Mouse (Mus musculus) ES-E14 (cell line): Measurements from ENCODE around the gene Setd3.

Experiments
- CHD2 ChIP-seq: IDR thresholded peaks from 2 replicates; pipeline ENCODE4 v1.6.1; 2014; ENCODE audit warnings: mild to moderate bottlenecking, low read depth, low read length, inconsistent platforms
- MAFK ChIP-seq: IDR thresholded peaks from 2 replicates; pipeline ENCODE4 v1.6.1; 2014; ENCODE audit warnings: mild to moderate bottlenecking, low read depth, low read length, inconsistent platforms; ENCODE audit not compliant: insufficient read depth

DNA sequence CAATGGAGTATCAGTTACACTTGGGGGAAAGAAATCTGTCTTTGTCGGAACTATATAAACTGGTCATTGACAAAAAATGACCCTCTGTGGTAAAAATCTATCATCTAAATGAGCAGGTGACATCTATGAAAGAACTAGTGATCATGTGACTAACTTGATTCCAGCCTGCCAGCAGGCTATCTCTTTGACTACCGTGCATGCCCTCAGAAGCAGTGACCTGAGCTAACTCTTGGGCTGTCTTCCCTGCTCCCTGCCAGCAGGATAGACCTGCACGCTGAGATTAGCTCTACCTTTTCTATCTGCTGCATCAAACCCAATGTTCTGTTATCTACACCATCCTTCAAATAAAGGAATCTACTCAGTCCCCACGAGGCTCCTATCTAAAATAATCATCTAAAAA lies 6.5 kb downstream of the Setd3 start:
- TF ChIP-seq MAFK = no peak
- no peak for TF ChIP-seq CHD2
